Mouse (Mus musculus) C2C12 (cell line): ENCODE measurements around the gene Ephb3. TPM values are rescaled to one million over a fixed set of nuclear protein-coding genes. Genes with fewer than 3 reads are reported as not detected.
A peak's percentile ranks its signal among the peaks of the same experiment; 100 is the strongest.

Experiments used
- H3K27me3 ChIP-seq: one replicate; pipeline ENCODE4 v1.6.1; 2011; ENCODE audit not compliant: control insufficient read depth, insufficient read depth, insufficient read length
- H3K36me3 ChIP-seq: one replicate; pipeline ENCODE4 v1.6.1; 2011; ENCODE audit not compliant: control insufficient read depth, insufficient read depth
- H3K4me3 ChIP-seq: one replicate; pipeline ENCODE4 v1.5.1; 2011; ENCODE audit warnings: mild to moderate bottlenecking, control low read depth; ENCODE audit not compliant: poor library complexity, insufficient read depth, severe bottlenecking
- H3K79me2 ChIP-seq: one replicate; pipeline ENCODE4 v1.6.1; 2011; ENCODE audit not compliant: control insufficient read depth, insufficient read depth
- H3K79me3 ChIP-seq: one replicate; pipeline ENCODE4 v1.6.1; 2011; ENCODE audit warnings: low read depth, control low read depth
- H3ac ChIP-seq: one replicate; pipeline ENCODE3; 2011; ENCODE audit warnings: low read depth; ENCODE audit not compliant: control insufficient read depth, insufficient read length
- CEBPB ChIP-seq: IDR thresholded peaks from one replicate; pipeline ENCODE4 v1.6.1; 2011; ENCODE audit warnings: low read depth, mild to moderate bottlenecking, control low read depth, moderate library complexity
- CTCF ChIP-seq: IDR thresholded peaks from one replicate; pipeline ENCODE4 v1.5.1; 2011; ENCODE audit not compliant: control insufficient read depth, insufficient read depth, insufficient read length
- FOSL1 ChIP-seq: IDR thresholded peaks from one replicate; pipeline ENCODE4 v1.8.0; 2011; ENCODE audit warnings: mild to moderate bottlenecking, low read length; ENCODE audit not compliant: poor library complexity, insufficient read depth, severe bottlenecking
- MAX ChIP-seq: IDR thresholded peaks from one replicate; pipeline ENCODE4 v1.6.1; 2011; ENCODE audit warnings: mild to moderate bottlenecking, control low read depth
- MYOD1 ChIP-seq: IDR thresholded peaks from one replicate; pipeline ENCODE4 v1.6.1; 2011; ENCODE audit warnings: low read depth; ENCODE audit not compliant: control insufficient read depth, insufficient read length
- MYOG ChIP-seq: IDR thresholded peaks from one replicate; pipeline ENCODE4 v1.6.1; 2011; ENCODE audit not compliant: control insufficient read depth, insufficient read length; ENCODE audit errors: extremely low read depth
- USF1 ChIP-seq: IDR thresholded peaks from one replicate; pipeline ENCODE4 v1.6.1; 2011; ENCODE audit warnings: low read depth, mild to moderate bottlenecking, control low read depth, moderate library complexity
- polyA plus RNA-seq: library from polyadenylated mRNA; unstranded; fragments of >200 nt; fragmentation: generic; extraction: Trizol; gene quantifications from one replicate; pipeline ENCODE4 v1.2.1, GENCODE M21; 2012; ENCODE audit warnings: missing spikeins

The Ephb3 gene
- polyA plus RNA-seq, 1 experiment = 5.0 TPM

- TF ChIP-seq CTCF = no peak
- TF ChIP-seq MAX = no peak
- TF ChIP-seq USF1 = no peak
- TF ChIP-seq CEBPB = no peak
- no peak for TF ChIP-seq MYOD1
- no peak overlapping the region for H3ac ChIP-seq
- no peak overlapping the region for H3K4me3 ChIP-seq
- peaks cover 10% of the 10 kb centered on the region for H3K36me3 ChIP-seq
- peaks cover 1% of the 10 kb centered on the region for H3K27me3 ChIP-seq
- no peaks in the 10 kb centered on the region for H3K79me3 ChIP-seq
- no peaks in the 10 kb centered on the region for H3K79me2 ChIP-seq
These were observed 20.2 kb downstream of the Ephb3 start for GRCm38 (mm10) chr16:21224648-21225240.

GRCm38 (mm10) chr16:21226629-21227028, 22.1 kb downstream of the Ephb3 start:
- Histone ChIP-seq H3K4me3 (no peak overlapping the region), H3K27me3 (peaks cover 4% of the 10 kb centered on the region), H3K36me3 (peaks cover 10% of the 10 kb centered on the region), H3K79me2 (no peaks in the 10 kb centered on the region), H3K79me3 (no peaks in the 10 kb centered on the region), H3ac (no peak overlapping the region)
- TF ChIP-seq MAX (no peak), CEBPB (no peak)

GRCm38 (mm10) chr16:21235135-21235534, 30.6 kb downstream of the Ephb3 start:
- no peaks in the 10 kb centered on the region for H3K27me3 ChIP-seq
- no peak overlapping the region for H3K4me3 ChIP-seq
- H3K79me3 ChIP-seq = no peaks in the 10 kb centered on the region
- no peak overlapping the region for H3ac ChIP-seq
- H3K79me2 ChIP-seq = no peaks in the 10 kb centered on the region
- peak; percentile 22 for TF ChIP-seq MYOD1
- no peak for TF ChIP-seq CEBPB
- no peaks in the 10 kb centered on the region for H3K36me3 ChIP-seq

GRCm38 (mm10) chr16:21238722-21239121, 34.2 kb downstream of the Ephb3 start:
- no peak for TF ChIP-seq USF1
- TF ChIP-seq FOSL1 = no peak
- no peak for TF ChIP-seq CTCF
- TF ChIP-seq MYOD1 = no peak
- TF ChIP-seq MAX = no peak
- TF ChIP-seq CEBPB = no peak
- TF ChIP-seq MYOG = no peak

GRCm38 (mm10) chr16:21240547-21240946, 36.0 kb downstream of the Ephb3 start:
- Histone ChIP-seq H3K27me3 (no peaks in the 10 kb centered on the region), H3K4me3 (no peak overlapping the region), H3ac (no peak overlapping the region), H3K79me3 (no peaks in the 10 kb centered on the region), H3K36me3 (no peaks in the 10 kb centered on the region), H3K79me2 (no peaks in the 10 kb centered on the region)
- TF ChIP-seq USF1 (no peak), CTCF (no peak), MAX (no peak), MYOD1 (no peak), CEBPB (no peak), MYOG (no peak), FOSL1 (no peak)

More at GRCm38 (mm10) chr16:21238722-21239121, 34.2 kb downstream of the Ephb3 start:
- Histone ChIP-seq H3ac (no peak overlapping the region), H3K4me3 (no peak overlapping the region), H3K36me3 (no peaks in the 10 kb centered on the region), H3K79me3 (no peaks in the 10 kb centered on the region), H3K79me2 (no peaks in the 10 kb centered on the region), H3K27me3 (no peaks in the 10 kb centered on the region)

GRCm38 (mm10) chr16:21241030-21241429, 36.5 kb downstream of the Ephb3 start:
- no peak for TF ChIP-seq MYOG
- TF ChIP-seq USF1 = no peak
- no peak for TF ChIP-seq MYOD1
- no peak for TF ChIP-seq CEBPB
- no peak for TF ChIP-seq CTCF
- TF ChIP-seq MAX = no peak
- TF ChIP-seq FOSL1 = no peak
- H3K36me3 ChIP-seq = no peaks in the 10 kb centered on the region
- H3K79me2 ChIP-seq = no peaks in the 10 kb centered on the region
- H3K4me3 ChIP-seq = no peak overlapping the region
- H3K27me3 ChIP-seq = no peaks in the 10 kb centered on the region
- H3K79me3 ChIP-seq = no peaks in the 10 kb centered on the region
- H3ac ChIP-seq = no peak overlapping the region
